Mouse (Mus musculus) CH12.LX (cell line): ENCODE results near the gene E130311K13Rik. TPM values are rescaled to one million over a fixed set of nuclear protein-coding genes. Genes with fewer than 3 reads are reported as not detected.
A peak's percentile ranks its signal among the peaks of the same experiment; 100 is the strongest.

ENCODE experiments used
- DNase-seq: peaks from one replicate; pipeline ENCODE4 v3.0.0-alpha.2; 2013; ENCODE audit errors: extremely low read depth
- H3K27ac ChIP-seq: 2 replicates; pipeline ENCODE4 v1.5.1; 2012; ENCODE audit warnings: low read depth, mild to moderate bottlenecking, control low read depth, moderate library complexity; ENCODE audit not compliant: insufficient read depth
- H3K27me3 ChIP-seq: replicated peaks from 2 replicates; pipeline ENCODE3; 2012; ENCODE audit warnings: inconsistent platforms
- H3K36me3 ChIP-seq, 2 experiments: replicated peaks in 1 of 2; 2 replicates each; pipeline versions ENCODE3 to v1.6.1; 2012; ENCODE audit warnings: inconsistent platforms in 1 of 2, low read length in 1 of 2, mild to moderate bottlenecking in 1 of 2, mixed read lengths in 1 of 2, moderate library complexity in 1 of 2; ENCODE audit not compliant: control insufficient read depth in 1 of 2, insufficient read depth in 1 of 2
- H3K4me1 ChIP-seq, 2 experiments: 2 replicates each; pipeline ENCODE4 v1.6.1; 2012; ENCODE audit warnings: inconsistent platforms in 1 of 2, moderate library complexity in 1 of 2; ENCODE audit not compliant: insufficient read depth in 2 of 2, control insufficient read depth in 1 of 2
- H3K4me2 ChIP-seq: 2 replicates; pipeline ENCODE4 v1.6.1; 2012; ENCODE audit warnings: low read depth, mild to moderate bottlenecking, control low read depth; ENCODE audit not compliant: poor library complexity, insufficient read depth, severe bottlenecking
- H3K4me3 ChIP-seq, 3 experiments: fragments of 150-350 bp in 1 of 3; sonication (generic) in 1 of 3; replicated peaks in 1 of 3; 2 replicates each; pipeline versions ENCODE3 to v1.5.1; 2011 to 2012; ENCODE audit warnings: low read depth in 2 of 3, low read length in 2 of 3, mild to moderate bottlenecking in 2 of 3, moderate library complexity in 2 of 3, control low read depth in 1 of 3, improper control_type of control experiment in 1 of 3, inconsistent platforms in 1 of 3, mixed read lengths in 1 of 3; ENCODE audit not compliant: poor library complexity in 1 of 3
- H3K79me2 ChIP-seq: replicated peaks from 2 replicates; pipeline ENCODE4 v1.6.1; 2012; ENCODE audit warnings: mild to moderate bottlenecking, moderate library complexity; ENCODE audit not compliant: control insufficient read depth, poor library complexity, insufficient read depth, severe bottlenecking; ENCODE audit errors: extremely low read depth
- H3K9ac ChIP-seq: 2 replicates; pipeline ENCODE4 v1.6.1; 2012; ENCODE audit warnings: low read depth, mild to moderate bottlenecking, control low read depth, moderate library complexity; ENCODE audit not compliant: insufficient read depth
- H3K9me3 ChIP-seq: replicated peaks from 2 replicates; pipeline ENCODE3; 2012; ENCODE audit warnings: low read length, inconsistent platforms, mixed read lengths
- BHLHE40 ChIP-seq: IDR thresholded peaks from 2 replicates; pipeline ENCODE4 v1.6.1; 2011; ENCODE audit warnings: mild to moderate bottlenecking, low read depth, low read length, improper control_type of control experiment
- ELF1 ChIP-seq: IDR thresholded peaks from 2 replicates; pipeline ENCODE4 v1.6.1; 2014; ENCODE audit warnings: low read depth, mild to moderate bottlenecking, inconsistent platforms, low read length, improper control_type of control experiment
- EP300 ChIP-seq: IDR thresholded peaks from 2 replicates; pipeline ENCODE4 v1.6.1; 2011; ENCODE audit warnings: low read length, improper control_type of control experiment
- ETS1 ChIP-seq: conservative IDR thresholded peaks from 2 replicates; pipeline ENCODE4 v1.6.1; 2012; ENCODE audit warnings: low read depth, mild to moderate bottlenecking, inconsistent platforms, low read length, improper control_type of control experiment, moderate library complexity
- GABPA ChIP-seq: IDR thresholded peaks from 2 replicates; pipeline ENCODE4 v1.6.1; 2012; ENCODE audit warnings: low read depth, low read length, improper control_type of control experiment, inconsistent platforms; ENCODE audit not compliant: insufficient replicate concordance
- IRF4 ChIP-seq: IDR thresholded peaks from 2 replicates; pipeline ENCODE4 v1.6.1; 2014; ENCODE audit warnings: low read depth, mild to moderate bottlenecking, inconsistent platforms, low read length, improper control_type of control experiment
- JUN ChIP-seq: IDR thresholded peaks from 2 replicates; pipeline ENCODE4 v1.6.1; 2011; ENCODE audit warnings: low read depth, mild to moderate bottlenecking, low read length, improper control_type of control experiment, moderate library complexity; ENCODE audit not compliant: insufficient read depth
- JUND ChIP-seq: conservative IDR thresholded peaks from 2 replicates; pipeline ENCODE4 v1.6.1; 2011; ENCODE audit warnings: low read depth, low read length, improper control_type of control experiment
- KAT2A ChIP-seq: IDR thresholded peaks from 2 replicates; pipeline ENCODE4 v1.6.1; 2012; ENCODE audit warnings: low read length, improper control_type of control experiment, inconsistent platforms; ENCODE audit not compliant: insufficient replicate concordance
- MAFK ChIP-seq: IDR thresholded peaks from 2 replicates; pipeline ENCODE4 v1.6.1; 2011; ENCODE audit warnings: low read length, improper control_type of control experiment; ENCODE audit not compliant: insufficient replicate concordance
- MEF2A ChIP-seq: IDR thresholded peaks from 2 replicates; pipeline ENCODE4 v1.6.1; 2014; ENCODE audit warnings: low read depth, mild to moderate bottlenecking, inconsistent platforms, low read length, improper control_type of control experiment, borderline replicate concordance
- MYC ChIP-seq: IDR thresholded peaks from 2 replicates; pipeline ENCODE4 v1.6.1; 2011; ENCODE audit warnings: low read depth, mild to moderate bottlenecking, improper control_type of control experiment, low read length
- PAX5 ChIP-seq: IDR thresholded peaks from 2 replicates; pipeline ENCODE4 v1.6.1; 2012; ENCODE audit warnings: low read length, inconsistent platforms, mixed read lengths
- POLR2A ChIP-seq: IDR thresholded peaks from 2 replicates; pipeline ENCODE4 v1.6.1; 2011; ENCODE audit warnings: low read depth, mild to moderate bottlenecking, improper control_type of control experiment, low read length
- RAD21 ChIP-seq: IDR thresholded peaks from 2 replicates; pipeline ENCODE4 v1.6.1; 2011; ENCODE audit warnings: low read depth, mild to moderate bottlenecking, low read length, improper control_type of control experiment, moderate library complexity
- RCOR1 ChIP-seq: conservative IDR thresholded peaks from 2 replicates; pipeline ENCODE4 v1.6.1; 2012; ENCODE audit warnings: low read depth, mild to moderate bottlenecking, inconsistent platforms, low read length, improper control_type of control experiment
- SIN3A ChIP-seq: IDR thresholded peaks from 2 replicates; pipeline ENCODE4 v1.6.1; 2012; ENCODE audit warnings: low read length, improper control_type of control experiment, inconsistent platforms
- TBP ChIP-seq: conservative IDR thresholded peaks from 2 replicates; pipeline ENCODE4 v1.6.1; 2011; ENCODE audit warnings: low read depth, low read length, improper control_type of control experiment
- TCF12 ChIP-seq: IDR thresholded peaks from 2 replicates; pipeline ENCODE4 v1.6.1; 2014; ENCODE audit warnings: low read depth, mild to moderate bottlenecking, inconsistent platforms, low read length, improper control_type of control experiment
- UBTF ChIP-seq: IDR thresholded peaks from 2 replicates; pipeline ENCODE4 v1.6.1; 2012; ENCODE audit warnings: low read depth, mild to moderate bottlenecking, inconsistent platforms, low read length, improper control_type of control experiment, moderate library complexity
- ZKSCAN1 ChIP-seq: IDR thresholded peaks from 2 replicates; pipeline ENCODE4 v1.6.1; 2012; ENCODE audit warnings: low read depth, inconsistent platforms, low read length, improper control_type of control experiment, borderline replicate concordance
- dilution Hi-C: fragments of 300-500 bp; cut with MboI; formaldehyde crosslinking; loops from 2 replicates; pipeline ENCODE4 v1.14.3; 2020; ENCODE audit warnings: low sequenced_read_pairs; ENCODE audit not compliant: extremely low pct_unique_long_range_greater_than_20kb, extremely low pct_ligation_motif_present
- in situ Hi-C: fragments of 300-500 bp; cut with MboI; formaldehyde crosslinking; loops from 3 replicates; pipeline ENCODE4 v1.14.3; 2019; ENCODE audit warnings: low sequenced_read_pairs, low pct_ligation_motif_present, low pct_unique_long_range_greater_than_20kb, mixed read lengths
- polyA plus RNA-seq: library from polyadenylated mRNA; unstranded; fragments of >175 nt; gene quantifications from 2 replicates; pipeline ENCODE4 v1.2.1, GENCODE M21; 2012; ENCODE audit warnings: low read depth; ENCODE audit not compliant: insufficient read length
- total RNA-seq, 2 experiments: library from RNA; depleted of rRNA; stranded (reverse); fragments of 300-350 nt in 1 of 2; fragments of >200 nt in 1 of 2; gene quantifications; 2 replicates each; pipeline ENCODE4 v1.2.3; 2012 to 2014

E130311K13Rik gene
- total and polyA plus RNA-seq, 3 experiments: 7.6 to 18.0 (median 9.1) TPM

DNA sequence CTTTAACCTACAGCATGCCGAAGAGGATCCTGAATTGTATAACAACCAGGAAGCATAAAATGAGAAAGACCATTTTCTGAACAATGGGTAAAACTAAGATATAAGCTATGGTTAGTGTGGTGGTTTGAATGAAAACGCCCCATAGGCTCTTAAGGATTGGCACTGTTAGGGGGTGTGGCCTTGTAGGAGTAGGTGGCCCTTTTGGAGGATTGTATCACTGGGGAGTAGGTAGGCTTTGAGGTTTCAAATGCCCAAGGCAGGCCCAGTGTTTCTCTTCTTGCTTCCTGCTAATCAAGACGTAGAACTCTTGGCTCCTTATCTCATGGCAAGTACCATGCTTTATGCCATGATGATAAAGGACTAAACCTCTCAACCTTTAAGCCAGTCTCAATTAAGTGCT is 20.6 kb upstream of the E130311K13Rik start:
- no peak overlapping the region for H3K9ac ChIP-seq
- no peak overlapping the region for H3K27ac ChIP-seq
- no peak overlapping the region for H3K4me2 ChIP-seq
- TF ChIP-seq PAX5 (no peak), UBTF (no peak), POLR2A (no peak), RAD21 (no peak), IRF4 (no peak)
- TF ChIP-seq, all 38 proteins: peak for 0
- Histone ChIP-seq H3K4me1 (no peaks in the 10 kb centered on the region), H3K4me3 (no peak overlapping the region), H3K9me3 (no peaks in the 10 kb centered on the region), H3K36me3 (peaks cover 6 to 35% of the 10 kb centered on the region in 2 experiments), H3K79me2 (0 out of 2 replicates have a peak, but pooled peaks cover 2% of the 10 kb centered on the region), H3K27me3 (no peaks in the 10 kb centered on the region)
- in situ Hi-C loops: no loop called here
- dilution Hi-C loops: no loop called here
- no peak for DNase-seq

DNA sequence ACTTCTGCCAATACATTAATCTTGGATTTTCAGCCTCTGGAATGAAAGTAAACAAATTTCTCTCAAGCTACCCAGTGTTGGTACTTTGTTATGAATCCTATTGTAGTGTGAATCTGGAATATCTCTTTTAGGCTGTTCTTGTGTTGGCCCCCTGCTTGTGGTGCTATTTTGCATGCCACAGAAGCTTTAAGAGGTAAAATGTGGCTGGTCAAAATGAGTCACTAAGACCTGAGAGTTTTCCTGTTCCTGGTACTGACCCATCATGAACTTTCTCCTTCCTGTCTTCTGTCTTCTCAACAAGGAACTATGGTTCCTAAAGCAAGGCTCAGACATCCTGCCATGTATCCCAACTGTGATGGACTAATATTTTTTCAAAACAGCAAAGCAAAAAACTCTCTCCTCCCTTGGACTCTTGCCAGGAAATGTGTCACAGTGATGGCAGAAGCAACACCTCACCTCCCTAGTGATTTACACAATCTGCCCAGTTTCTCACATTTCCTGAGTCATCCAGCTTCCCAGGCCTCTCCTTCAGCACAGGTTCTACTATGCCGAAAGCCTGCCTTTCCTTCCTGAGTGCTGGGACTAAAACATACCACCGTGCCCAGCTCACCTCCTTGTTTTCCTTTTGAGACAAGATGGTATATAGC is 12.1 kb upstream of the E130311K13Rik start:
- H3K4me1 ChIP-seq: peaks cover 6 to 15% of the 10 kb centered on the region in 2 experiments; a peak in 3 of 4 replicates
- peak; percentile 49 for DNase-seq
- H3K79me2 ChIP-seq: no peaks in the 10 kb centered on the region
- H3K4me3 ChIP-seq: no peak overlapping the region
- TF ChIP-seq SIN3A (no peak), MYC (no peak), UBTF (no peak), RCOR1 (peak; percentile 62; the same call in 1 of the 2 replicates), KAT2A (no peak), EP300 (peak; percentile 91), TBP (no peak), PAX5 (no peak), BHLHE40 (peak; percentile 49), ELF1 (peak; percentile 45; the same call in 1 of the 2 replicates), GABPA (no peak), JUND (peak; percentile 86), ZKSCAN1 (no peak), ETS1 (peak; percentile 68), MEF2A (peak; percentile 83), MAFK (peak; percentile 56; the same call in 1 of the 2 replicates), IRF4 (peak; percentile 84), JUN (peak; percentile 50; the same call in 1 of the 2 replicates), TCF12 (0 out of 2 replicates have a peak, but pooled peaks have one; percentile 31)
- in situ Hi-C loops (no loop called here), dilution Hi-C loops (no loop called here)
- no peak overlapping the region for H3K27ac ChIP-seq
- no peaks in the 10 kb centered on the region for H3K27me3 ChIP-seq
- H3K9ac ChIP-seq: no peak overlapping the region; the same call in 1 of the 2 replicates
- H3K36me3 ChIP-seq: peaks cover 12 to 26% of the 10 kb centered on the region in 2 experiments
- 0 out of 2 replicates have a peak overlapping the region, but pooled peaks have one; percentile 13 for H3K4me2 ChIP-seq
- H3K9me3 ChIP-seq: no peaks in the 10 kb centered on the region
